Mouse (Mus musculus) small intestine, adult 2 months (tissue): Measurements from ENCODE around the gene Nol11.
"Not testable (repeated sequence)": the region's sequence is repeated elsewhere in the genome, so short reads cannot be mapped to it uniquely, and the experiment has no call there.

Experiments used
- CTCF ChIP-seq: fragments of 200-500 bp; IDR thresholded peaks from 2 replicates; pipeline ENCODE4 v1.5.1; 2012; ENCODE audit warnings: low read depth, mild to moderate bottlenecking, control low read depth, inconsistent platforms, low read length, moderate library complexity, mixed read lengths; ENCODE audit not compliant: insufficient replicate concordance, insufficient read length; ENCODE audit errors: extremely low read depth
- POLR2A ChIP-seq: fragments of 200-500 bp; IDR thresholded peaks from 2 replicates; pipeline ENCODE4 v1.6.1; 2012; ENCODE audit warnings: low read depth, mild to moderate bottlenecking, control low read depth, inconsistent platforms, low read length, moderate library complexity

DNA sequence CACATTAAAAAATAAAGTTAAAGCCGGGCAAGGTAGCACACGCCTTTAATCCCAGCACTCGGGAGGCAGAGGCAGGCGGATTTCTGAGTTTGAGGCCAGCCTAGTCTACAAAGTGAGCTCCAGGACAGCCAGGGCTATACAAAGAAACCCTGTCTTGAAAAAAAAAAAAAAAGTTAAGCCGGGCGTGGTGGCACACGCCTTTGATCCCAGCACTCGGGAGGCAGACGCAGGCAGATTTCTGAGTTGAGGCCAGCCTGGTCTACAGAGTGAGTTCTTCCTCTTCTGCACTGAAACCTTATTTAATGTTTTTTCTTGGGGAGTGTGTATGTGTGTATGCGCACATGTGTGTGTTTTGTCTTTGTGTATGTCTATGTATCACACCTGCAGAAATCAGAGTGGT lies 52.7 kb downstream of the Nol11 start:
- TF ChIP-seq POLR2A, CTCF: not testable (repeated sequence)
